Mouse (Mus musculus): ENCODE results near the gene Birc3. TPM values are rescaled to one million over a fixed set of nuclear protein-coding genes. Genes with fewer than 3 reads are reported as not detected.
A peak's percentile ranks its signal among the peaks of the same experiment; 100 is the strongest.
"Not testable (repeated sequence)": the region's sequence is repeated elsewhere in the genome, so short reads cannot be mapped to it uniquely, and the experiment has no call there.

Birc3 gene
- 10 to 100 TPM; 19.7 to 30.9 TPM for total RNA-seq (2021)
- long read RNA-seq, experiment 1, transcript Birc3-201 (9 exons, 2,667 nt) = major isoform, 11 of 26 reads
- long read RNA-seq, experiment 1, partial matches to known transcripts = 6 of 26 reads
- long read RNA-seq, experiment 1, other reads (novel, unspliced or antisense) = 9 of 26 reads
- long read RNA-seq, experiment 2, partial matches to known transcripts = 1 of 1 reads
- long read RNA-seq, experiment 2, other reads (novel, unspliced or antisense) = 0 of 1 reads

DNA sequence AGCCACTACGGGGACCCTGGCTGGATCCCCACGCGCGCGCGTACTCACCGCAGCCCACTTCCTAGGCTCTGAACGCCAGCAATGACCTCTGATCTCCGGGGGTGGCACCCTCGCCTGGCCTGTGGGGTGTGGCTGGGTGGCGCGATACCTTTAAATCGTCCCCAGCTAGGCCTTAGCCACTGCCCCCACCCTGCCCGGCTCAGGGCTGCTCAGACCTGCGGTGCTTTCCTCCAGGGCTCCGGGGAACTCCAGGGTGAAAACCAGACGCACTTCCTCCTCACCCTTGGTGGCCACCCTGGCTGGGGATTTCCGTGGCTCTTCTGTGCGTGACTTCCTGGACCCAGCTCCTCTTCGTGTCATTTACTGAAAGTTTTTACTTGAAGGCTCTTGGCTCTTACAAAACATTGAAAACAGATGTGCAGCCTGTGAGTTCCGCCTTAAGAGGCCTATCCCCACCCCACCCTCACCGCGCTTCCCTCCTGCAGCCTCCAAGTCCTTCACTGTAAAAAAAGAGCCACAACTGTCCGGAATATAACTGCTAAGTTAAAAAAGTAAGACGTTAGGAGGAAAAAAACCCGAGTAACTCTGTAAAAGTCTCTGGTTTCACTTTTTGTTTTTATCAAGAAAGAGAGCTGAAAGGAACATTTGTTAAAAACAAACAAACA is at the start of gene Birc3:
Birc3 (minus strand) TSS at position 412 of the 665 bp plus-strand sequence.
- DNase-seq = peak; percentile 79 to 86

DNA sequence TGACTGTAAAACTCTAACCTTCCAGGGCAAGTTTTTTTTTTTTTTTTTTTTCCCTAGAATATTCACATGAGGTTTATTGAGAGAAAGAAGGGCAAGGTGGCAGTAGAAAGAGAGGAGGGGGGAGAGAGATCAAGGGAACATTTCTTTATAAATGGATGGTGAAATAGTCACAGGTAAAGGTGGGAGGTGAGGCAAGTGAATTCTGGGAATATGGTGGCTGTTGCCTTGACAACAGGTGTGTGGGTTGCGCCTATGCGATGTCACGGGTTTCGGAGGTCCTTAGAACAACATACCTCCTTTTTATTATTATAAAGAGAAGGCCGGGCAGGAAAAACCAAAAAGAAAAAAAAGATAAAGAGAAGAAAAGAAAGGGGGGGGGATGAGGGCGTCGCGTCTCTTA is 41.9 kb upstream of the Birc3 start:
- DNase-seq = no peak

- peak; percentile 65 to 70 for DNase-seq
Observed at GRCm38 (mm10) chr9:7914487-7914886, 41.5 kb upstream of the Birc3 start.

- DNase-seq = no peak
Observed at GRCm38 (mm10) chr9:7913953-7914352, 41.0 kb upstream of the Birc3 start.

DNA sequence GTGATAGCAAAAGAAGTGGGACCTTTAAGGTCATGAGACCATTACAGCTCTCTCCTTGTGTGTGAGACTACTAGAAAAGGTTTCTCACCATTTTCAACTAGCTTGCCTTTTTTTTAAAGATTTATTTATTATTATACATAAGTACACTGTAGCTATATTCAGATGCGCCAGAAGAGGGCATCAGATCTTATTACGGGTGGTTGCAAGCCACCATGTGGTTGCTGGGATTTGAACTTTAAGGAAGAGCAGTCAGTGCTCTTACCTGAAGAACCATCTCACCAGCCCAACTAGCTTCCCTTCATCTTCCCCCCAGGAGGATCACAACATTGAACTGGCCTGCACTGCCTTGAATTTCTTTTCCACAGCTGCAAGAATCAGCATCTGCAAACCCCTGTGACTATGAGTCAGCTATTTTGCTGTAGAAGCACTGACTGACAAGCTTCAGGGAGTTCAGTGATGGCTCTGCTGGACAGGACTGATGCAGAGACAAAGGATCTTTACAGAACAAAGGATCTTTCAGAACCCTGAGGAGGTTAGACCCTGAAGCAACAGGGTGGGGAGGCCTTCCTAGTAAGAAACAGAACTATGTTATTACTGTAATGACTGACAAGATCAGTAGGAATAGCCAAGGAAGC is 34.5 kb upstream of the Birc3 start:
- DNase-seq = no peak

GRCm38 (mm10) chr9:7906564-7906963 is 33.6 kb upstream of the Birc3 start:
- no peak for DNase-seq

DNA sequence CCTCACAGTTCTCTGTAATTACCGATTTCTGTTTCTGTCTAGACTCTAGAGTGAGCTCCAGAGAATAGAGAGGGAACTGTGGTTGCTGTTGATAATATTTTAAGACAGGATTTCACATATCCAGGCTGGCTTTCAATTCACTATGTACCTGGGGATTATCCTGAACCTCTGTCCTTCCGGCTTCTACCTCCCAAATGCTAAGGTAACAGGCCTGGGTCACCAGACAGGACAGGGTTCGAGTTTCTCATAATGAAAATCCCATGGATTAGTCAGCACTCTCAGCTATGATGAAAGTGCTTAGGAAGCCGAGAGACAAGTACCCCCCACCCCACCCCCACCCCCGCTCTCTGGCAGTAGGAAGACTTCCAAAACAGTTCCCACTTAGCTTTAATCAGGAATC is 30.8 kb upstream of the Birc3 start:
- no peak for DNase-seq

- no peak for DNase-seq
Observed at GRCm38 (mm10) chr9:7903262-7903661, 30.3 kb upstream of the Birc3 start.

GRCm38 (mm10) chr9:7902311-7902710 is 29.3 kb upstream of the Birc3 start:
- DNase-seq = no peak

DNA sequence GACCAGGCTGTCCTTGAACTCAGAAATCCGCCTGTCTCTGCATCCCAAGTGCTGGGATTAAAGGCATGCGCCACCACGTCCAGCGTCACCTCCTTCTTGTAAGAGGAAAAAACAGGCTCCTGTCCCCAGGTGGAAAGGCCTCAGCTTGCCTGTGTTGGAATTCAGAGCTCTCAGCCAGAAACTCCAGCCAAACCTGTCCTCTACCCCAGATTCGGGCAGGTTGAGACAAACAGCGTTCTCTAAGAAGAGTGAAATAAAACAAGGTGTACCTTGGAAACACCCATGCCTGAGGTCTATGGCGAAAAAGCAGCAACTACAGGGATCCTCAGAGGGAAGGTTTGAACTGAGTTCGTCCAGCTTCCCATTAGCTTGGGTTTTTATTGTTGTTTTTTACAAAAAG is 28.0 kb upstream of the Birc3 start:
- DNase-seq = no peak

GRCm38 (mm10) chr9:7897502-7897901 is 24.5 kb upstream of the Birc3 start:
- DNase-seq = peak; percentile 78 to 84

DNA sequence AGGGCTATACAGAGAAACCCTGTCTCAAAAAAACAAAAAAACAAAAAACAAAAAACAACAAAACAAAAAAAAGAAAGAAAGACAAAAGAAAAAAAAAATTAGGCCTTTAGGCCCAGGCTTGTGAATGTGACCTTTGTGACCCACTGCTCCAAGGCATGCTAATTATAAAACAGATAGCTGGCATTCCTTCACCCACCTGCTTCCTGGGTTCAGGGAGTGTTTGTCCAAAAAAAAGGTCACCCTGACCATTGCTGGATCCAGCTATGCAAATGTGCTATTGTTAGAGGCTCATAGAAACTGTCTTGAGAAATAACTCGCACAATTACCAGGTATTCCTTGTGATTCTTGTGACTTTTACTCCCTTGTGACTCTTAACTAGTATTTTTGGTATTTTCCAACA is 18.8 kb upstream of the Birc3 start:
- DNase-seq = not testable (repeated sequence)

DNA sequence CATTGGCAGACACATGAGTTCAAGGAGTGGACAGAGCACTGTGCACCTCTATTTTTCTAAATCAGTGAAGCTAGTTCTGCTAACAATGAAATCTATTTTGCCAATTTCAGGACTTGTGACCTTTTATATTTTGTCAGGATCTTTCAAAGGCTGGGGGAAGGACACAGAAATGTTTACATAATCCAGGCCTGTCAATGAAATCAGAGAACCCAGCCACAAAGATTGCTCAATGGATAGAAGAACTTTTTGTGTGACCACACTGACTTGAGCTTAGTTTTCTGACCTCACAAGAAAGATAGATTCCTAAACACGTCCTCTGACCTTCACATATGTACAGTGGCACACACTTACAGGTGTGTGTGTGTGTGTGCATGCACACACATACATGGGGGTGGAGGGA is 18.2 kb upstream of the Birc3 start:
- no peak for DNase-seq

GRCm38 (mm10) chr9:7884346-7884745 is 11.4 kb upstream of the Birc3 start:
- no peak for DNase-seq

- DNase-seq = peak; percentile 28
Observed at GRCm38 (mm10) chr9:7882304-7882865, 9.4 kb upstream of the Birc3 start.

DNA sequence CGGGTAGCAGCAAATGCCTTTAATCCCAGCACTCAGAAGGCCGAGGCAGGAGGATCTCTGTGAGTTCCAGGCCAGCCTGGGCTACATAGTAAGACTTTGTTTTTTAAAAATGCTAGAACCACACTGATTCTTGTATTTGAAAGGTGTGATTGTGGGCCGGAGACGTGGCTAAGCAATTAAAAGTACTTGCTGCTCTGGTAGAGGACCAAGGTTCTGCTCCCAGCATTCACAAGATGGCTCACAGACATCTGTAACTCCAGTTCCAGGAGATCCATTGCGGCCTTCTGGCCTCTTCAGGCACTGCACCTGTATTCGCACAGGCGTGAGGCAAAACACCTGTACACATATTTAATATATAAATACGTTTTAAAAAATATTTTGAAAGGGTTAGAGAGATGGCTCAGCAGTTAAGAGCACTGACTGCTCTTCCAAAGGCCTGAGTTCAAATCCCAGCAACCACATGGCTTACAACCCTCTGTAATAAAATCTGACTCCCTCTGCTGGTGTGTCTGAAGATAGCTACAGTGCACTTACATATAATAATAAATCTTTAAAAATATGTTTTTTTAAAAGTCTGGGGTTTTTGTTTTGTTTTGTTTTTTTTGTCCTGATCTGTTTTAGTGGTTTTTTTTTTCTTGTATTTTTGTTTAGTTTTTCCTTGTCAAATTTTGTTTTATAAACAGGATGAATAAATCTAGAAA is 675 bp upstream of the Birc3 start:
- no peak for DNase-seq

DNA sequence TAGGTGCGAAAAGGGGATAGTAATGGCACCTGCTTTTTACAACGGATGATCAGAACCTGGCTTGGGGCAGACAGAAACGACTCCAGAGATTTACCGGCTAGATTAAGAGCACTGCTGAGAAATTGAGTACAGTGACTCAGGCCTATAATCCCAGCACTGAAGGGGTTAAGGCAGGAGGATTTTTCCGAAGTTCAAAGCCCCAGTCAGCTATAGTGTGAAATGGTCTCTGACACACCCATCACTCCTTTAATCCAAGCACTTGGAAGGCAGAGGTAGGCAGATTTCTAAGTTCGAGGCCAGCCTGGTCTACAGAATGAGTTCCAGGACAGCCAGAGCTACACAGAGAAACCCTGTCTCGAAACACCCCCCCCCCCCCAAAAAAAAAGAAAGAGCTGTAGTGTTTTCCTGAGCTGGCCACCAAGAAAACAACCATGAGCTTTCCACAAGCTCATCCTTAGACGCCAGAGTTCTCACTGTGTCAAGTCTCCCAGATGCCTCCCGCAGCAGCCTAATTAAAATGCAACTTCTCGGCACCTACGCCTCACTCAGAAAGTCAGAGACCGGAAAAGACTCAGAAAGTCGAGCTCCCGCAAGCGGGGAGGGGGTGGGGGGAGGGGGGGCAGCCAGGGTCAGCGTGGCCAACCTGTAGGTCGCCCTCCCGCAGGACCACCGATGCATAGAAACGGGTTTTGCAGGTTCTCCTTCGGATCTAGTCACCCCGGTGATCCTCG is 777 bp downstream of the Birc3 start:
- DNase-seq = no peak

GRCm38 (mm10) chr9:7871316-7872043 is 1.5 kb downstream of the Birc3 start:
- no peak for DNase-seq

- DNase-seq = no peak
Observed at GRCm38 (mm10) chr9:7870556-7871315, 2.2 kb downstream of the Birc3 start.

- no peak for DNase-seq
Observed at GRCm38 (mm10) chr9:7868838-7869491, 4.0 kb downstream of the Birc3 start.
